Mouse (Mus musculus): ENCODE data around the gene Ccnjl.

Ccnjl gene

GRCm38 (mm10) chr11:43528683-43529499, at the start of gene Ccnjl:
Ccnjl (plus strand) TSS chr11:43528784.
- in situ Hi-C loops (cut with MboI; ENCODE audit: unreplicated experiment in 2 of 2) = no loop called here

GRCm38 (mm10) chr11:43479376-43479775, 49.2 kb upstream of the Ccnjl start:
- in situ Hi-C loops (cut with MboI; ENCODE audit: unreplicated experiment in 2 of 2) = loop anchor here in 1 of 2 experiments (25.0 kb wide), 1 partner anchor 283 kb away; no protein-coding TSS in a partner anchor

GRCm38 (mm10) chr11:43480561-43480960, 48.0 kb upstream of the Ccnjl start:
- in situ Hi-C loops (cut with MboI; ENCODE audit: unreplicated experiment in 2 of 2) = loop anchor here in 1 of 2 experiments (25.0 kb wide), 1 partner anchor 282 kb away; no protein-coding TSS in a partner anchor

- in situ Hi-C loops (cut with MboI; ENCODE audit: unreplicated experiment in 2 of 2) = loop anchor here in 1 of 2 experiments (25.0 kb wide), 1 partner anchor 280 kb away; no protein-coding TSS in a partner anchor
These were observed 46.7 kb upstream of the Ccnjl start for GRCm38 (mm10) chr11:43481672-43482522.

- in situ Hi-C loops (cut with MboI; ENCODE audit: unreplicated experiment in 2 of 2) = loop anchor here in 1 of 2 experiments (25.0 kb wide), 1 partner anchor 279 kb away; no protein-coding TSS in a partner anchor
These were observed 45.3 kb upstream of the Ccnjl start for GRCm38 (mm10) chr11:43483122-43483792.

GRCm38 (mm10) chr11:43484057-43484456, 44.5 kb upstream of the Ccnjl start:
- in situ Hi-C loops (cut with MboI; ENCODE audit: unreplicated experiment in 2 of 2) = loop anchor here in 1 of 2 experiments (25.0 kb wide), 1 partner anchor 278 kb away; no protein-coding TSS in a partner anchor

GRCm38 (mm10) chr11:43484652-43485051, 43.9 kb upstream of the Ccnjl start:
- in situ Hi-C loops (cut with MboI; ENCODE audit: unreplicated experiment in 2 of 2) = loop anchor here in 1 of 2 experiments (25.0 kb wide), 1 partner anchor 278 kb away; no protein-coding TSS in a partner anchor

GRCm38 (mm10) chr11:43485855-43486254, 42.7 kb upstream of the Ccnjl start:
- in situ Hi-C loops (cut with MboI; ENCODE audit: unreplicated experiment in 2 of 2) = loop anchor here in 1 of 2 experiments (25.0 kb wide), 1 partner anchor 276 kb away; no protein-coding TSS in a partner anchor

GRCm38 (mm10) chr11:43492663-43493062, 35.9 kb upstream of the Ccnjl start:
- in situ Hi-C loops (cut with MboI; ENCODE audit: unreplicated experiment in 2 of 2) = loop anchor here (5.0 to 25.0 kb wide), 7 partner anchors 92 to 845 kb away; partner anchors contain the start of gene 4933415A04Rik (in 2 of the 2)

GRCm38 (mm10) chr11:43493815-43494409, 34.7 kb upstream of the Ccnjl start:
- in situ Hi-C loops (cut with MboI; ENCODE audit: unreplicated experiment in 2 of 2) = loop anchor here (5.0 to 25.0 kb wide), 7 partner anchors 91 to 843 kb away; partner anchors contain the start of gene 4933415A04Rik (in 2 of the 2)

- in situ Hi-C loops (cut with MboI; ENCODE audit: unreplicated experiment in 2 of 2) = loop anchor here in 1 of 2 experiments (10.0 to 25.0 kb wide), 2 partner anchors 90 to 267 kb away; partner anchors contain the start of gene 4933415A04Rik
These were observed 33.5 kb upstream of the Ccnjl start for GRCm38 (mm10) chr11:43495037-43495436.

- in situ Hi-C loops (cut with MboI; ENCODE audit: unreplicated experiment in 2 of 2) = loop anchor here in 1 of 2 experiments (10.0 to 25.0 kb wide), 2 partner anchors 89 to 267 kb away; partner anchors contain the start of gene 4933415A04Rik
These were observed 33.1 kb upstream of the Ccnjl start for GRCm38 (mm10) chr11:43495532-43495931.

- in situ Hi-C loops (cut with MboI; ENCODE audit: unreplicated experiment in 2 of 2) = no loop called here
These were observed 27.3 kb upstream of the Ccnjl start for GRCm38 (mm10) chr11:43501256-43501655.

GRCm38 (mm10) chr11:43505188-43505587, 23.4 kb upstream of the Ccnjl start:
- in situ Hi-C loops (cut with MboI; ENCODE audit: unreplicated experiment in 2 of 2) = no loop called here

- in situ Hi-C loops (cut with MboI; ENCODE audit: unreplicated experiment in 2 of 2) = no loop called here
These were observed 20.6 kb upstream of the Ccnjl start for GRCm38 (mm10) chr11:43507976-43508375.

GRCm38 (mm10) chr11:43509878-43510277, 18.7 kb upstream of the Ccnjl start:
- in situ Hi-C loops (cut with MboI; ENCODE audit: unreplicated experiment in 2 of 2) = no loop called here

GRCm38 (mm10) chr11:43512661-43513190, 15.9 kb upstream of the Ccnjl start:
- in situ Hi-C loops (cut with MboI; ENCODE audit: unreplicated experiment in 2 of 2) = no loop called here

- in situ Hi-C loops (cut with MboI; ENCODE audit: unreplicated experiment in 2 of 2) = no loop called here
These were observed 12.1 kb upstream of the Ccnjl start for GRCm38 (mm10) chr11:43516344-43517021.

GRCm38 (mm10) chr11:43517641-43518040, 10.9 kb upstream of the Ccnjl start:
- in situ Hi-C loops (cut with MboI; ENCODE audit: unreplicated experiment in 2 of 2) = no loop called here

Data from v-Abl transformed pro-B cells (cell line).